Mouse (Mus musculus): ENCODE measurements around the gene Stx4a. TPM values are rescaled to one million over a fixed set of nuclear protein-coding genes. Genes with fewer than 3 reads are reported as not detected.

Gene Stx4a
- polyA plus RNA-seq, 1 experiment from 2014 or later: 24.6 TPM

DNA sequence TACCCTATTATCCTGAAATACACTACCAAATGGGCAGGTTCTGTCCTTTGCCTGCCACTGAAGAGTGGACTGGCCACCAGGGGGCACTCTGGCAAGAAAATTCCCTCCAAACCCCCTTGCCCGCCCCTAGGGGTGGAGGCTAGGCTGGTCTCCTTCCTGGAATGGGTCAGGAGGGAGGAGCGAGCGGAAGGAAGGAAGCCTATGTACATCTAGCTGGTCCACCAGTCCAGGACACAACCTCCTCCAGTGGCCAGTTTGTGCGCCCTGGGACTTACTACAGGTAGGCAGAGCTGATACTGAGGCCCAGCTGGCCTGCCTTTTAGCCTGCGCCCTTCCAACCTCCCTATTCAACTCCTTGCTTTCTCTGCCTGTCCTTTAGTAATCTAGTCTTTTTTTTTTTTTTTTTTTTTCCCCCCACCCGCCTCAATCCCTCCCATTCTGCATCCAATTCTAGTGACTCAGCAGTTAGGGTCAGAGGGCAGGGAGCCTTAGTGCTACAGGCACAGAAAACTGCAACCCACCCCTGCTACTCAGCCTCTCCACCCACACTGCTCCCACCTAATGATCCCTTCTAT, 23.6 kb upstream of the Stx4a start, which contains the start of gene Hsd3b7:
TSS of gene Hsd3b7 (plus strand) at position 170 of the 575 bp plus-strand sequence.
- Histone ChIP-seq H3K36me3 (replicated peaks) (peaks cover 83% of the 10 kb centered on the region), H3K4me3 (peak within 1 kb of the TSS; percentile 25), H3K4me1 (peaks cover 11% of the 10 kb centered on the region), H3K27me3 (ENCODE audit: poor library complexity, severe bottlenecking) (no peaks in the 10 kb centered on the region), H3K27ac (peak within 1 kb of the TSS; percentile 62; the same call in 1 of the 2 replicates), H3K9me3 (no peaks in the 10 kb centered on the region)
- WGBS: 32% methylated on average over 6 of the region's 6 CpGs
- peak; percentile 86 for DNase-seq (ENCODE audit: extremely low spot score, low spot score)

DNA sequence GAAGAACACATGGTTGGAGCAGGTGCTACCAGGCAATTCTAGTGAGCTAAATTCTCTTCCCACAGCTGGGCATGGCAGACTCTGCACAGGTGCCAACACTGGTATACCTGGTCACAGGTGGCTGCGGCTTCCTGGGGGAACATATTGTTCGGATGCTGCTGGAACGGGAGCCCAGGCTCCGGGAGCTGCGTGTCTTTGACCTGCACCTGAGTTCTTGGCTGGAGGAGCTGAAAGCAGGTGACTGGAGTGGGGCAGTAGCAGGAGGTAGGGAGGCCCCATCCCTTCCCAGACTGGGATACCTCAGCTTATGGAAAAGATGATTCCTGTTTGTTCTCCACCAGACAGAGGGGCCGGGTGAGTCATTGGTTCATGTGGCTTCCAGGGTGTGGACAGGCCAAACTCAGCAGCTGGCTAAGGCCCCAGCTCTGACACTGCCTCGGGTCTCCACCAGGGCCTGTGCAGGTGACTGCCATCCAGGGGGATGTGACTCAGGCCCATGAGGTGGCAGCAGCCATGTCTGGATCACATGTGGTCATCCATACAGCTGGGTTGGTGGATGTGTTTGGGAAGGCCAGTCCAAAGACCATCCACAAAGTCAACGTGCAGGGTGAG, 23.0 kb upstream of the Stx4a start:
- Histone ChIP-seq H3K9me3 (no peaks in the 10 kb centered on the region), H3K27ac (0 out of 2 replicates have a peak overlapping the region, but pooled peaks have one; percentile 62), H3K27me3 (ENCODE audit: poor library complexity, severe bottlenecking) (no peaks in the 10 kb centered on the region), H3K4me3 (peak overlapping the region; percentile 25; the same call in 1 of the 2 replicates), H3K36me3 (replicated peaks) (peaks cover 79% of the 10 kb centered on the region), H3K4me1 (peaks cover 11% of the 10 kb centered on the region)
- DNase-seq (ENCODE audit: extremely low spot score, low spot score): no peak
- WGBS: 91% methylated on average over 8 of the region's 8 CpGs

DNA sequence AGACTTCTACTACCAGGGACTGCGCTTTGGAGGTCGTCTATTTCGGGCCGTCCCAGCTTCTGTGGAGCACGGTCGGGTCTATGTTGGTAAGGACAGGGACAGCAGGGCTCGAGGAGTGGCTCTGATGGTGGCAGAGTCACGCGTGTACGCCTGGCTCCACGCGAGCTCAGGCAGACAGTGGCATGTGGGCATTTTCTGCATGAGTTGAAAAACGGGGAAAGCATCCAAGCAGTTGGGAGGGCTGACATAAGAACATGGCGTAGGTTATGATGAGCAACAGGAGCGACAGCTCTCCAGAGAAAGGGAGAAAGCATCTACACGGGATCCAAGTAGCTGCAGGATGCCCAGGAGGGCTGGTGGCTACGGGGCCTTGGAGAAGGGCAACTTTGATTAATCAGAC, 21.8 kb upstream of the Stx4a start:
- WGBS: 93% methylated on average over 17 of the region's 17 CpGs

GRCm38 (mm10) chr7:127808821-127809220, 15.3 kb upstream of the Stx4a start:
- no peak overlapping the region for H3K27ac ChIP-seq
- no peaks in the 10 kb centered on the region for H3K9me3 ChIP-seq
- no peak for DNase-seq (ENCODE audit: extremely low spot score, low spot score)
- no peak overlapping the region for H3K4me3 ChIP-seq
- no peaks in the 10 kb centered on the region for H3K27me3 ChIP-seq (ENCODE audit: poor library complexity, severe bottlenecking)
- 72% methylated on average over 5 of the region's 5 CpGs for WGBS
- H3K4me1 ChIP-seq: no peaks in the 10 kb centered on the region
- H3K36me3 ChIP-seq (replicated peaks): peaks cover 47% of the 10 kb centered on the region

More for the DNA sequence above, 21.8 kb upstream of the Stx4a start:
- no peak for DNase-seq (ENCODE audit: extremely low spot score, low spot score)
- H3K36me3 ChIP-seq (replicated peaks): peaks cover 67% of the 10 kb centered on the region
- H3K4me1 ChIP-seq: peaks cover 11% of the 10 kb centered on the region
- no peaks in the 10 kb centered on the region for H3K9me3 ChIP-seq
- H3K27ac ChIP-seq: no peak overlapping the region
- no peak overlapping the region for H3K4me3 ChIP-seq
- H3K27me3 ChIP-seq (ENCODE audit: poor library complexity, severe bottlenecking): no peaks in the 10 kb centered on the region

- Histone ChIP-seq H3K27ac (no peak overlapping the region), H3K4me3 (no peak overlapping the region), H3K9me3 (no peaks in the 10 kb centered on the region), H3K27me3 (ENCODE audit: poor library complexity, severe bottlenecking) (no peaks in the 10 kb centered on the region), H3K36me3 (replicated peaks) (peaks cover 52% of the 10 kb centered on the region), H3K4me1 (no peaks in the 10 kb centered on the region)
- DNase-seq (ENCODE audit: extremely low spot score, low spot score): no peak
- 94% methylated on average over 1 of the region's 1 CpGs for WGBS
These were observed 14.2 kb upstream of the Stx4a start for GRCm38 (mm10) chr7:127809846-127810245.

DNA sequence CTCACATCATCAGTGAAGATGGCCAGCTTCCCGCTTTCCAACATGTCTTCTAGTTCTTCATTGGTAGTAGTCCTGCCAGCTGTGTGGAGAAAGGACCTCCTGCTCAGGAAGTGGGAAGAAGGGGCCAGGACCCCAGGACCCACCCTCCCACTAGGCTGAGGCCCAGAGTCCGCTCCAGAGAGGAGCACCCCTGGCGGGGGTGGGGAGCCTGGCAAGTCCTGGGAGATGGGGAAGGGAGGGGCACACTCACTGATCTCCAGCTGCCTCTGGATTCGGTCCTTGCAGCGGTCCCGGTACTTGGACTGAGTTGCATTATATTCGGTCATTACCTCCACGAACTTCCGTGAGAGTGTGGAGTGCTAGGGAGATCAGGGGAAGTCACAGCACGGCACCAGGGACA, 13.4 kb upstream of the Stx4a start:
- 80% methylated on average over 10 of the region's 10 CpGs for WGBS
- DNase-seq (ENCODE audit: extremely low spot score, low spot score): no peak
- H3K36me3 ChIP-seq (replicated peaks): peaks cover 53% of the 10 kb centered on the region

GRCm38 (mm10) chr7:127811240-127811639, 12.9 kb upstream of the Stx4a start:
- WGBS: 84% methylated on average over 4 of the region's 4 CpGs
- Histone ChIP-seq H3K4me1 (0 out of 2 replicates have a peak, but pooled peaks cover 5% of the 10 kb centered on the region), H3K4me3 (no peak overlapping the region), H3K9me3 (no peaks in the 10 kb centered on the region), H3K36me3 (replicated peaks) (peaks cover 56% of the 10 kb centered on the region), H3K27ac (no peak overlapping the region), H3K27me3 (ENCODE audit: poor library complexity, severe bottlenecking) (no peaks in the 10 kb centered on the region)
- DNase-seq (ENCODE audit: extremely low spot score, low spot score): no peak

More for the DNA sequence above, 13.4 kb upstream of the Stx4a start:
- no peaks in the 10 kb centered on the region for H3K27me3 ChIP-seq (ENCODE audit: poor library complexity, severe bottlenecking)
- H3K4me3 ChIP-seq: no peak overlapping the region
- H3K27ac ChIP-seq: no peak overlapping the region
- H3K9me3 ChIP-seq: no peaks in the 10 kb centered on the region
- H3K4me1 ChIP-seq: no peaks in the 10 kb centered on the region

- WGBS: 93% methylated on average over 3 of the region's 3 CpGs
- 0 out of 2 replicates have a peak, but pooled peaks cover 7% of the 10 kb centered on the region for H3K4me1 ChIP-seq
- no peak overlapping the region for H3K4me3 ChIP-seq
- H3K27ac ChIP-seq: no peak overlapping the region
- no peaks in the 10 kb centered on the region for H3K27me3 ChIP-seq (ENCODE audit: poor library complexity, severe bottlenecking)
- H3K9me3 ChIP-seq: no peaks in the 10 kb centered on the region
- H3K36me3 ChIP-seq (replicated peaks): peaks cover 56% of the 10 kb centered on the region
- no peak for DNase-seq (ENCODE audit: extremely low spot score, low spot score)
These were observed 11.8 kb upstream of the Stx4a start for GRCm38 (mm10) chr7:127812292-127812691.

DNA sequence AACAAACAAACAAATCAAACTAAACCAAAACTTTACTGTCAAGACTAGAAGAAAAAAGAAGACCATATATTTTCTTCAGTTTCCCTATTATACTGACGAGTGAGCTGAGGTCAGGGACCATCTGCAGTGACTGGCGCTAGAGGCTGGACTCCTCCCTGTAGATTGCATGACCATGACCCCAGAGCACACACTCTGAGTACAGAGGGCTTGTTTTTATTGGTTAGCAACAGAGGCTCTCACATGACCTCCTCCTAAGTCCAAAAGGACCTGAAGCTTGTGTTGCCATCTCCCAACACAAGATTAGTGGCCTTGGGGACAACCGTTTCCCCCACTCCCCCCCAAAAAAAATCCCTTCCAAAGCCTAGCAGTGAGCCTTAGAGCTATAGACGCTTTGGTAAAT, 10.3 kb upstream of the Stx4a start:
- no peaks in the 10 kb centered on the region for H3K27me3 ChIP-seq (ENCODE audit: poor library complexity, severe bottlenecking)
- WGBS: 95% methylated on average over 4 of the region's 4 CpGs
- H3K36me3 ChIP-seq (replicated peaks): peaks cover 59% of the 10 kb centered on the region
- H3K4me3 ChIP-seq: no peak overlapping the region
- H3K27ac ChIP-seq: no peak overlapping the region
- no peak for DNase-seq (ENCODE audit: extremely low spot score, low spot score)
- H3K9me3 ChIP-seq: no peaks in the 10 kb centered on the region
- 0 out of 2 replicates have a peak, but pooled peaks cover 7% of the 10 kb centered on the region for H3K4me1 ChIP-seq

DNA sequence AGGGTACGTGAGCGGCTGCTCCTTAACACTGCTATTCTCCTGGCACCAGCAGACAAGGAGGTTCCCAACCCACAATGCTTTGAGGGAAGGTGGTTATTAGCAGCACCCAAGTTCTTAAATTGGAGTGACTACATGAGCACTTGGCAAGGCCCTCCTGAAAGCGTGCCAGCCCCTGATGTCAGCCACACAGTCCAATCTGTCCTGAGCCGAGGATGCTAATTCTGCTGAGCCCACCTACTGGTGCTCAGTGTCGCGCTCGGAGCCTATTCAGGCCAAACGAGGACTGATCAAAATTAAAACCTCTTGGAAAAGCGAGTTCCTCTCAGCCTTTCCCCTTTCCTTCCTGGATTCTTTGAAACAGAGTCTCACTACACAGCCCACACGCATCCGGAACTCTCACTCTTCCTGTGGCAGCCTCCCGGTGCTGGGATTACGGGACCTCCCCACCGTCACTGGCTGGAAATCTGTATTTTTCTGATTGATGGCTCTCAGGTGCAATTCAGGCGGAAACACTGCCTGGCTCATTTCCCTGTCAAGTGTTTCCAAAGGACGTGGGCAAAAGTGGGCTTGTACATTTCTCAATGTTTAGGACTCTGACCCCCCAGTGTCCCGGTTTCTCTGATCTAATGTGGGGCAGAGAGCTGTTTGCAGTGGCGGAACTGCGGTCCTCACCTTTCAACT, 9.7 kb upstream of the Stx4a start:
- no peak overlapping the region for H3K27ac ChIP-seq
- no peaks in the 10 kb centered on the region for H3K9me3 ChIP-seq
- peaks cover 59% of the 10 kb centered on the region for H3K36me3 ChIP-seq (replicated peaks)
- DNase-seq (ENCODE audit: extremely low spot score, low spot score): no peak
- no peak overlapping the region for H3K4me3 ChIP-seq
- H3K27me3 ChIP-seq (ENCODE audit: poor library complexity, severe bottlenecking): no peaks in the 10 kb centered on the region
- 92% methylated on average over 19 of the region's 19 CpGs for whole genome bisulfite sequencing
- H3K4me1 ChIP-seq: 0 out of 2 replicates have a peak, but pooled peaks cover 7% of the 10 kb centered on the region

DNA sequence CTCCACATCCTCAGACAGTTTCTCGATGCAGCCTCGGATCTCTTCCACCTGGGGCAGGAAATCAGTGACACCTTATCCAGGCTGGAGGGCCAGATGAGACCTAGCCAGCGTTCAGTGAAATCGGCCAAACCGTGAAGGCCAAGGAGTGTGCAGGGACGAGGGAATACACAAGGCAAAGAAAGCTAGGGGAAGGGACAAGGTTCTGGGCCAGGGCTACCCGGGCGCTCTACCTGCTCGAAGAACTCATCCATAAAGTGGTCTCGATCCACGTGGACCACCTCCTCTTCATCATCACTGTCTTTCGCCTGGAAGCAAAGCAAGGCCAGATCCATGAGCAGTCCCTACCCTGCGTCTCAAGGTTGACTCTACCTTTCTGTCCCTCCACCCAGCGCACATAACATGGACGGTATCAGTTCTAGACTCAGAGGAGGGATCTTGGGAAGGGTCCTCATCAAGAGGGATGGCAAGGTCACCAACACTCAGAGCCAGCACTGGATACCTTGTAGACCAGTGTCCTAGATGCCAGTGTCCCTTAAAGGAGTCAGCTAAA, 8.9 kb upstream of the Stx4a start:
- H3K27ac ChIP-seq: no peak overlapping the region
- DNase-seq (ENCODE audit: extremely low spot score, low spot score): no peak
- H3K4me1 ChIP-seq: 0 out of 2 replicates have a peak, but pooled peaks cover 7% of the 10 kb centered on the region
- no peak overlapping the region for H3K4me3 ChIP-seq
- no peaks in the 10 kb centered on the region for H3K27me3 ChIP-seq (ENCODE audit: poor library complexity, severe bottlenecking)
- H3K36me3 ChIP-seq (replicated peaks): peaks cover 52% of the 10 kb centered on the region
- whole genome bisulfite sequencing: 96% methylated on average over 15 of the region's 15 CpGs
- H3K9me3 ChIP-seq: no peaks in the 10 kb centered on the region

- no peaks in the 10 kb centered on the region for H3K9me3 ChIP-seq
- no peak overlapping the region for H3K4me3 ChIP-seq
- no peak for DNase-seq (ENCODE audit: extremely low spot score, low spot score)
- H3K4me1 ChIP-seq: peaks cover 14% of the 10 kb centered on the region
- H3K27me3 ChIP-seq (ENCODE audit: poor library complexity, severe bottlenecking): no peaks in the 10 kb centered on the region
- 0 out of 2 replicates have a peak overlapping the region, but pooled peaks have one; percentile 44 for H3K27ac ChIP-seq
- peaks cover 42% of the 10 kb centered on the region for H3K36me3 ChIP-seq (replicated peaks)
- WGBS: 77% methylated on average over 15 of the region's 15 CpGs
These were observed 7.9 kb upstream of the Stx4a start for GRCm38 (mm10) chr7:127815954-127816821.
